Mouse (Mus musculus): ENCODE measurements around the gene Dagla. TPM values are rescaled to one million over a fixed set of nuclear protein-coding genes. Genes with fewer than 3 reads are reported as not detected.

The Dagla gene
- polyA plus RNA-seq, 1 experiment from 2014 or later: 6.1 TPM

DNA sequence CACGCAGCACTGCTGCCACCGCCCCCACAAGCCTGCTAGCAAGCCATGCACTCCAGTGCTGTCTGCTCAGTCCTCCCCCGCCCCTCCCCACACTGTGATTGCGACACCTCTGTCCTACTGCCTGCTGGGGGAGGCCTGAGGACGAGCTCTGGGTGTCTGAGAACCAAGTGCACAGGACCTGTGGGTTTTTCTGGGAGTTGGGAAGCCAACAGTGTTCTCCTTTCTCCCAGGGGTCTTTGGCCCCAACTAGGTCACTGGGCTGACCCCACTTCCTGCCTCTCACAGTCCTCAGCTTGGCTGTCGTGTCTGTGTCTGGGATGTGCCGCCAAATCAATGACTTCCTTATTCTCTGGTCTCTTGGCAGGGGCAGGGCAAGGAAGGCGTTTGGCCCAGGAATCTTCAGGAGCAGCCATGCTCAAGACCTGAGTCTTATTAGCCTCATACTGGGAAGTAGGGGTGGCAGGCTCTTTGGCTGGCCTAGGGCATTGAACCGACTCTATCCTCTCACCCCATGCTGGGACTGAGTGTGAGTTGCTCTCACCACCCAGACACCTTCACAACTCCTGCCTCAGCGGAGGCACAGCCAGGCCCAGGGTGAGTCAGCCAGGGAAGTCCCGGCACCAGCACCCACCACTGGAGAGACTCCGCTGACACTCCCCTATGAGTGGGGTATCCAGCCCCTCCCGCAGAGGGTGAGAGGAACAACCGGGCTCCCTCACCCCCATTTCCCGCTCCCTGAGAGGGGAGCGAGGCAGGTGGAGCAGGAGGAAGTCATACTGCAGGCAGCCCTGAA is 14.3 kb downstream of the Dagla start:
- H3K9ac ChIP-seq: no peak overlapping the region
- peaks cover 26% of the 10 kb centered on the region for H3K4me1 ChIP-seq (replicated peaks)
- peaks cover 88% of the 10 kb centered on the region for H3K27me3 ChIP-seq
- H3K36me3 ChIP-seq: no peaks in the 10 kb centered on the region
- no peaks in the 10 kb centered on the region for H3K9me3 ChIP-seq
- ATAC-seq (ENCODE audit: low FRiP score): no peak
- WGBS: 66% methylated on average over 16 of the region's 16 CpGs
- H3K4me2 ChIP-seq: no peak overlapping the region
- no peak overlapping the region for H3K4me3 ChIP-seq
- H3K27ac ChIP-seq: no peak overlapping the region

GRCm38 (mm10) chr19:10289609-10290150 is 15.0 kb downstream of the Dagla start:
- H3K4me2 ChIP-seq: no peak overlapping the region
- no peaks in the 10 kb centered on the region for H3K36me3 ChIP-seq
- H3K4me1 ChIP-seq (replicated peaks): peaks cover 19% of the 10 kb centered on the region
- H3K9ac ChIP-seq: no peak overlapping the region
- WGBS: 88% methylated on average over 4 of the region's 4 CpGs
- H3K27me3 ChIP-seq: peaks cover 89% of the 10 kb centered on the region
- no peaks in the 10 kb centered on the region for H3K9me3 ChIP-seq
- ATAC-seq (ENCODE audit: low FRiP score): no peak
- H3K4me3 ChIP-seq: no peak overlapping the region
- H3K27ac ChIP-seq: no peak overlapping the region

DNA sequence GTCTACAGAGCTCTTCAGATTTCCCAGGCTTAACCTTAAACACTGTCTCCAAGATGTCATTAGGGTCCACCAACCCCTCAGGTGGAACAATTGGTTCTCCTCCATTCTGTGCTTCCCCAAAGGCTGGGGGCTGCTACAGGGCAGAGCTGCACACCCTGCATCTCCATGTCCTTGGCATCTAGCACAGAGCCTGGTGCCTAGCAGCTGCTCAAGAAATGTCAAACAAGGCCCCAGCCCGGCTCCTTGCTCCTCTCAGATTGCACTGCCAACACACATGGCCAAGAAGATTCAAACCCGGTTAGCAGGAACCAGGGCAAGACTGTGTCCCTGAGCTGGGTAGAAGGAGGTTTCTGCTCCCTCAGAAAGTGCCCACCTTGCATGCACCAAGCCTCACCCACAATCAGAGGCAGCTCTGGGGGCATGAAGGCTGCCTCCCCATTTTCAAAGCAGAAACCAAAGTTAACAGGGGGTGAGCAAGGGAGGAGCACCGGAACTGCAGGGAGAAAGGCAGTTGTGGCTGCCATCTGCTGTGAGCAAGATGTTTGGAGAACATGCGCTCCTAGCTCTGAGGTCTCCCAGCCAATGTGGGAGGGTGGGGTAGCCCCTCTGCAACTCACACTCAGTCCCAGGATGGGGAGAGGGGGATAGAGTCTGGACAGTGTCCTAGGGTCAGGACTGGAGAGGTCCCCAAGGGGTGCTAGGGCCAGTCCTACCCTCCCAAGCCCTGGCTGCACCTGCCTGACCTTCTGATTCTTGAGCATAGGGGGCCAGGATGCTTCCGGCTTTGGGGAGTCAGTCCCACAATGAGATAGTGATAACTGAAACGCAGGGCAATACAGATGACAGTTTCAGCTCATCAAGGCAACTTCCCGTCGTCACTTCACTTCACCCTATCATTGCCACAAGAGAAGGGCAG is 16.3 kb downstream of the Dagla start:
- H3K27ac ChIP-seq: no peak overlapping the region
- no peaks in the 10 kb centered on the region for H3K9me3 ChIP-seq
- no peak for ATAC-seq (ENCODE audit: low FRiP score)
- H3K4me2 ChIP-seq: no peak overlapping the region
- H3K36me3 ChIP-seq: no peaks in the 10 kb centered on the region
- H3K4me3 ChIP-seq: no peak overlapping the region
- WGBS: 84% methylated on average over 8 of the region's 8 CpGs
- H3K9ac ChIP-seq: no peak overlapping the region
- H3K27me3 ChIP-seq: peaks cover 91% of the 10 kb centered on the region
- peaks cover 14% of the 10 kb centered on the region; the same call in 1 of the 2 replicates for H3K4me1 ChIP-seq (replicated peaks)

- H3K4me2 ChIP-seq: no peak overlapping the region
- H3K27ac ChIP-seq: no peak overlapping the region
- peaks cover 94% of the 10 kb centered on the region for H3K27me3 ChIP-seq
- no peak for ATAC-seq (ENCODE audit: low FRiP score)
- H3K4me3 ChIP-seq: no peak overlapping the region
- 78% methylated on average over 10 of the region's 10 CpGs for WGBS
- no peaks in the 10 kb centered on the region for H3K36me3 ChIP-seq
- H3K9me3 ChIP-seq: no peaks in the 10 kb centered on the region
- peaks cover 16% of the 10 kb centered on the region; the same call in 1 of the 2 replicates for H3K4me1 ChIP-seq (replicated peaks)
- no peak overlapping the region for H3K9ac ChIP-seq
These were observed 18.2 kb downstream of the Dagla start for GRCm38 (mm10) chr19:10286458-10286872.

DNA sequence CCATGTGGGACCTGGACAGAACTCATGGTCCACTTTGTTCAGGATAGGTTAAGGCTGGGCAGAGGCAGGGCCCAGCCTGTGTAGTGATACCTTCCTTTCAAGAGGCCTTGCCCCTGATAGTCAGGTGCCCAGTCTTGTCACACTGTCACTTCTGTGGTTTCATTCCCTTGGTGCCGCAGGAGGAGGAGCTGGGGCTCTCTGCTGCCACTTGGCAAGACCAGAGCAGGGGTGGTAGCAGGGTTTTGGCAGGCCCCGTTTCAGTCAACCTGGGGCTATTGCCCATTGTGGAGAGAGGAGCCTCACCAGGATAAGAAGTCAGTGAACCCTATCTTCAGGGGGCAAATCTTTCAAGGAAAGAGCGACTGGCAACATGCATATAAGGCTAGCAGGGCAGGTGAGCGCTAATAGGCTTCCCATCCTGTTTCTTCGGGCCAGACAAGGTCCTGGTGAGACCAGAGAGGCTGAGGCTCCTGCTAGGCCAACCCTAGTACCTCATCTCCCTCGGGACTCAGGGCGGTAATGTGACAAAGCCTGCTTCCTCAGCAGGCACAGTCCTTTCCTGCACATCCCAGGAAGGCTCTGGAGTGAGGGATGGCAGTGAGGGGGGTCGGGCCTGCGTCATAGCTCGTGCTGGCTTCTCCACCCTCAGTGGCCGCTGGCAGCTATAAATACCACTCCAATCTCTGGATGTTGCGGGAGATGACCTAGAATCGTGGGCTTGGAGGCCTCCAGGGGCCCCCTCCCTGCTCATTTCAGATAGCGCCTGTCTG is 23.7 kb downstream of the Dagla start:
- Histone ChIP-seq H3K36me3 (no peaks in the 10 kb centered on the region), H3K9me3 (no peaks in the 10 kb centered on the region), H3K27me3 (peaks cover 94% of the 10 kb centered on the region), H3K4me3 (no peak overlapping the region), H3K27ac (no peak overlapping the region), H3K9ac (no peak overlapping the region), H3K4me1 (replicated peaks) (peaks cover 33% of the 10 kb centered on the region), H3K4me2 (no peak overlapping the region)
- no peak for ATAC-seq (ENCODE audit: low FRiP score)
- 75% methylated on average over 14 of the region's 14 CpGs for WGBS

- Histone ChIP-seq H3K36me3 (no peaks in the 10 kb centered on the region), H3K9ac (no peak overlapping the region), H3K27ac (no peak overlapping the region), H3K27me3 (peaks cover 93% of the 10 kb centered on the region), H3K4me1 (replicated peaks) (peaks cover 33% of the 10 kb centered on the region), H3K4me2 (no peak overlapping the region), H3K4me3 (no peak overlapping the region), H3K9me3 (no peaks in the 10 kb centered on the region)
- ATAC-seq (ENCODE audit: low FRiP score): no peak
- WGBS: 88% methylated on average over 9 of the region's 9 CpGs
These were observed 25.0 kb downstream of the Dagla start for GRCm38 (mm10) chr19:10279668-10280067.

- H3K4me2 ChIP-seq: no peak overlapping the region
- 31% methylated on average over 6 of the region's 6 CpGs for WGBS
- no peaks in the 10 kb centered on the region for H3K36me3 ChIP-seq
- H3K27ac ChIP-seq: no peak overlapping the region
- ATAC-seq (ENCODE audit: low FRiP score): no peak
- no peak overlapping the region for H3K9ac ChIP-seq
- peaks cover 91% of the 10 kb centered on the region for H3K27me3 ChIP-seq
- no peaks in the 10 kb centered on the region for H3K9me3 ChIP-seq
- peaks cover 39% of the 10 kb centered on the region for H3K4me1 ChIP-seq (replicated peaks)
- H3K4me3 ChIP-seq: no peak overlapping the region
These were observed 25.9 kb downstream of the Dagla start for GRCm38 (mm10) chr19:10278669-10279324.

- H3K27ac ChIP-seq: no peak overlapping the region
- H3K4me1 ChIP-seq (replicated peaks): peaks cover 48% of the 10 kb centered on the region
- H3K27me3 ChIP-seq: peaks cover 91% of the 10 kb centered on the region
- peak overlapping the region; percentile 46 for H3K9ac ChIP-seq
- no peaks in the 10 kb centered on the region for H3K36me3 ChIP-seq
- ATAC-seq (ENCODE audit: low FRiP score): peak; percentile 66
- peak overlapping the region; percentile 15; the same call in 1 of the 2 replicates for H3K4me2 ChIP-seq
- no peak overlapping the region for H3K4me3 ChIP-seq
- WGBS: 13% methylated on average over 5 of the region's 5 CpGs
- no peaks in the 10 kb centered on the region for H3K9me3 ChIP-seq
These were observed 26.9 kb downstream of the Dagla start for GRCm38 (mm10) chr19:10277759-10278158.

GRCm38 (mm10) chr19:10277331-10277730 is 27.3 kb downstream of the Dagla start:
- Histone ChIP-seq H3K9me3 (no peaks in the 10 kb centered on the region), H3K27ac (no peak overlapping the region; the same call in 1 of the 2 replicates), H3K36me3 (no peaks in the 10 kb centered on the region), H3K27me3 (peaks cover 91% of the 10 kb centered on the region), H3K4me2 (peak overlapping the region; percentile 15; the same call in 1 of the 2 replicates), H3K9ac (peak overlapping the region; percentile 46), H3K4me3 (no peak overlapping the region), H3K4me1 (replicated peaks) (peaks cover 52% of the 10 kb centered on the region)
- ATAC-seq (ENCODE audit: low FRiP score): peak; percentile 36; the same call in 1 of the 2 replicates
- 2% methylated on average over 17 of the region's 17 CpGs for WGBS

GRCm38 (mm10) chr19:10276483-10277144 is 28.1 kb downstream of the Dagla start:
- Histone ChIP-seq H3K4me2 (no peak overlapping the region), H3K4me1 (replicated peaks) (peaks cover 53% of the 10 kb centered on the region), H3K27me3 (peaks cover 91% of the 10 kb centered on the region), H3K27ac (no peak overlapping the region; the same call in 1 of the 2 replicates), H3K36me3 (no peaks in the 10 kb centered on the region), H3K4me3 (no peak overlapping the region), H3K9me3 (no peaks in the 10 kb centered on the region), H3K9ac (no peak overlapping the region)
- no peak for ATAC-seq (ENCODE audit: low FRiP score)
- WGBS: 60% methylated on average over 12 of the region's 12 CpGs

GRCm38 (mm10) chr19:10274056-10274455 is 30.6 kb downstream of the Dagla start:
- no peak for ATAC-seq (ENCODE audit: low FRiP score)
- Histone ChIP-seq H3K9me3 (no peaks in the 10 kb centered on the region), H3K27me3 (peaks cover 91% of the 10 kb centered on the region), H3K27ac (no peak overlapping the region), H3K4me1 (replicated peaks) (peaks cover 47% of the 10 kb centered on the region), H3K4me3 (no peak overlapping the region), H3K4me2 (no peak overlapping the region), H3K9ac (no peak overlapping the region), H3K36me3 (0 out of 2 replicates have a peak, but pooled peaks cover 5% of the 10 kb centered on the region)
- WGBS: 25% methylated on average over 5 of the region's 5 CpGs

Data from hindbrain, embryonic 13.5 days (tissue).